Mouse (Mus musculus) v-Abl transformed pro-B cells (cell line): ENCODE measurements at regions not wholly inside any gene's neighbourhood (a gene's known extent, or its start where the extent isn't known, plus 50 kb on each side); places are given as distances from the start of the nearest gene placed in this dataset.

ENCODE experiments used
- in situ Hi-C, 2 experiments: fragments of 400-800 bp; cut with MboI; formaldehyde crosslinking; loops; one replicate each; pipeline ENCODE4 v1.15.1; 2025; ENCODE audit not compliant: unreplicated experiment in 2 of 2

DNA sequence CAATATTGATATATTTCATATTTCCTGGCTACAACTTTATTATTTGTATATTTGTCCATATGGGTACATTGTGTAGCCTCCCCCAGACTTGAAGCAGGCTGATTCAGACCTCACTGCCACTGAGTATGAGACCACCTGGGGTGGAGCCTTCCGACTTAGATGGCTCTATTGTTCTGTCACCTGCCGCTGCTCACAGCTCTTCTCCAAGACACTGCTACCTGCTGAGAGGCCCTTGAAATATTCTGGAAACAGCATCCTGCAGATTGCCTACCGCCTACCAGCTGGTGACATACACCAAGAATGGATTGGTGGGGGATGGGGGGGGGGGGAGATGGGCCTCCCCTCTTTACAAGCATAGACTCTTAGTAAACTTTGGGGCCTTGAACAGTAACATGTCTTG lies 2778.7 kb downstream of the Gm37988 start:
- in situ Hi-C loops = no loop called here

DNA sequence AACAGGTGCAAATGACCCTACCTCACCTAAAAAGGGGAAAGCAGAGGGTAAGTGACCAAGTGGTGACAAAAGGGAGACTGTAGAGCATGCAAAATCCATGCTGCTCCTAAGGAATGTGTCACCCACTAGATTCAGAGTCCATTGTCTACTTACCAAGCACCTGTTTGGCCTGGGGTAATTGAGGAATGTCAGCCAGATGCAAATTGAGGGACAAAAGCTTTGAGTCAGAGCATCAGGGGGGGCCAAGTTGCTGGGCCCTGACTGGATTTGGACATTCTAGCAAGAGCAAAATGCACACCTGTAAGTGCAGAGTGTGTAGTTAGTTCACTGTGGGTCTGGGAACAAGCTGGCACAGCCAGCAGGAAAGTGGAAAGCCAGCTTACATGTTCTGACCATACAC lies 2783.6 kb downstream of the Gm37988 start:
- in situ Hi-C loops = no loop called here
